Mouse (Mus musculus) kidney, postnatal 4 days (tissue): ENCODE results near the gene Flt4.

Experiments
- DNase-seq, 2 experiments: peaks; one replicate each; pipeline ENCODE4 v3.0.0; 2021; ENCODE audit warnings: mixed read lengths in 2 of 2

Gene Flt4

DNA sequence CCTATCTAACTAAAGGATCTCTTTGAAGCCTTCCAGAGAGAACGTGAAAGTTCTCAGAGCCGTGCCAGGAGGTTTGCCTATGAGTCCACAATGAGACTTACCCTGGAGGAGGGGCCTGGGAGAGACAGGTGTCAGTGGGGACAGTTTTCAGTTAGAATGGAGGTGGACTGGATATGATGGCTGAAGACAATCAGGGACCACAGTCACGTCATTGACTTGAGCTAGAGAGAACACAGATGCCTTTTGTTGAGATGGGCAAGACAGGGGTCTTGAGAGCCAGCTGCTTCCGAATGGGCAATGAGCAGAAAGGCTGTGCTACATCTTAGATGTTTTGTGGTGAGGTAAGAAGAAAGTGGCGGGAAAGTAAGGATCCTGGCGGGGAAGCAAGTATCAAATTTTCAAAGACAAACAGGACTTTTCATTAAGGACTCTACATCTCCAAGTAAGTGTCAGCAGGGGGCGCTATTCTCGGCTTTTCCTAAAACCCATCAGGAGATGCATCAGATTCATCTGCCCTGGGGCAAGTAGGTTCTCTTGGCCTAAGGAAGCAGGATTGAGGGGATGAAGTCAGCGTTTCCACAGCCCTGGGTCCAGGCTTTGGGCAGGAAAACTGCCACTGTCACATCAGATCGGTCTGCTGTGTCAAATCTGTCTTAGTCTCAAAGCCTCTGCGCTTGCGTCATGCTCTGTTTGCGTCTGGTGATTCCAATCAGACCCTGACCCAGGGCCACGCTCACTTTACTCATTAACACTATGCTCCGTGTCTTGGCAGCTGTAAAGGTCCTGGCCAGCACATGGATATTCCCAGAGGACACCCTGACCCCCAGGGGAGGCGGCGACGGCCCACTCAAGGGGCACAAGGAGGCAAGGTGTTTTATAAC lies 41.3 kb downstream of the Flt4 start:
- DNase-seq, result peak; percentile 52 to 68

- DNase-seq, result no peak
These were observed 42.1 kb downstream of the Flt4 start for GRCm38 (mm10) chr11:49650994-49651761.

DNA sequence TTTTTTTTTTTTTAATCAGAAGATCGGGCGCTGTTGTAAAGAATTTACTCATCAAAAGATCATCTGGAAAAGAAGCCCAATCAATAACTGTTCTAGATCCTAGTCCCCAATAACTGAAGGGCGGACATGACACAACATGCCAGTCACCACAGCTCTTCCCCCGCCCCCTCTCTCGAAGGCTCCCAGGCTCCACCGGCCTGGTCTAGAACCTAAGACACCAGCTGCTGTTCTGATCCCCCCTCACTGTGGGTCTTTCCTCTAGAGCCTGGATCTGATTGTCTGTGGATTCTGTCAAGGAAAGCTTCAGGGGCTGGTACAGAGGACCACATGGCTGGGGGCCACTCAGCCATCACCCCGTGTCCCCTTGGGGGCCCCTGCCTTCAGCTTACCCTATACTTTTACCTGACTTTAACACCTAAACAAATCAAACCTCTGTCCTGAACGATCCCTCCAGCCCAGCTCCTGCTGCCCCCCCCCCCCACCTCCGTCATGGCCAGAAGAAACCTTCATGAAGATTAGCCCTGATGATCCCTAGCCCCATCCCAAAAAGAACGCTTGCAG lies 42.8 kb downstream of the Flt4 start:
- no peak for DNase-seq

DNA sequence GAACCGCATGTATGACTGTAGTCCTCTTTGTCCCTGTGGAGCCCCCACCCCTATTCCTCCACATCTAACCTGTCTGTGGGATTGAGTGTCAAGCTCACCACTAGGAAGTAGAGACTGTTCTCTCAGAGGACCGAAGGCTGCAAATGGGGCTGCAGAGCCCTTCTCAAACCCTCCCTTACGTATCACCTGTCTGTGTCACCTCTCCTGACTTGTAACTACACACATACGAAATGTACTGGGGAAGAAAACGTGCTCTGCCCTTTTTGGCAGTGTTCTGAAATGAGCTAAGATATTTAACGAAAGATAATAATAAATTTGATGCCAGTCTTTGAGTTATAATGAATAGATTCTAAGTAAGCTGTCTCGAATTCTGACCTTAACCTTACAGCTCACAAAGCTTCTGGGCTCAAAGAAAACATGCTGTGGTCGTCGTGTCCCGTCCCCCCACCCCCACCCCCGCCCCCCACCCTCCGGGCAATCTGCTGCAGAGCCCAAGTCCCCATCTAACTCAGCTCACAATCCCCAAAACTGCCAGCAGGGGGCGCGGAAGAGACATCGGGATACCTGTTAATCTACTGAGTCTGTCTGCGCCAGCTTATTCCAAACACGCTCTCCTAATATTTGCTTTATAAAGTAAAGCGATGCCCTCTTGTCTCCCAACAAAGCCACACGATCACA lies 43.5 kb downstream of the Flt4 start:
- peak; percentile 92 to 93 for DNase-seq

DNA sequence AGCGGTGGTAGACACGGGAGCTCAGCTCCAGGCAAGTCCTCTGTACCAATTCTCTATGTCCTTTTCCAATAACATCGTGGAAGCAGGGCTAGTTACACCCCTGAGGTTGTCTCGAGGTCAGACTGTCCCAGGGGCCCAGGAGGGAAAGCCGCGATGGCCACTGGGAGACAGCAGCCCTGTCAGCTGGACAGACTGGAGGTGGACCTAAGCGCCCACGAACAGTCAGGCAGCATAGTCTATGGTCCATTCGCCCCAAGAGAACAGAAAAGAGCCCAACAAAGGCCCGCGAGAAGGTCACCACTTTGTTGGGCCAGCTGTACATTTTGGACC lies 44.0 kb downstream of the Flt4 start:
- DNase-seq, result peak in 1 of 2 experiments; percentile 32

GRCm38 (mm10) chr11:49654651-49655050 lies 45.6 kb downstream of the Flt4 start:
- DNase-seq, result no peak

GRCm38 (mm10) chr11:49655501-49655900 lies 46.4 kb downstream of the Flt4 start:
- no peak for DNase-seq

DNA sequence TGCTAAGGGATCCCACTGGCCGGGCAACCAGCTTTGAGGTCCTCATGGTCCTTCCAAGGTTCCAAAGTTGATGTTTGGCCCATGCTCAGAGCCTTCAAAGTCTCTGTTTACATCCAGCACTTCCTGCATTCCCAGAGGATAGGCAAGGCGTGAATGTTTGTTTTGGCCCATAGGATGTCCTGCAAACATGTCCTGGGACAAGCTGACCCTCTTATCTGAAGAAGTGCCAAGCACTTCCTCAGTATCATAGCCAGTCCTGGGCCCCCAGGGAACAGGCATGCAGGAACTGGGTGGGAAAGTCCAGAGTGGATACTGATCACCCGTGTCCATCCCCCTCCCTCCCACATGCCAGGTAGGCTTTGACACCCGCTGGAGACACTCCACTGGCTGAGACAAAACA lies 49.0 kb downstream of the Flt4 start:
- no peak for DNase-seq

- peak in 1 of 2 experiments; percentile 36 for DNase-seq
These were observed 49.9 kb downstream of the Flt4 start for GRCm38 (mm10) chr11:49658791-49659469.

GRCm38 (mm10) chr11:49659470-49659799 lies 50.4 kb downstream of the Flt4 start:
- DNase-seq, result no peak

GRCm38 (mm10) chr11:49662292-49662780 lies 53.3 kb downstream of the Flt4 start:
- DNase-seq, result no peak

GRCm38 (mm10) chr11:49663310-49663709 lies 54.2 kb downstream of the Flt4 start, which contains the start of gene Scgb3a1:
Gene Scgb3a1 (plus strand): TSS chr11:49663610.
- DNase-seq, result no peak

DNA sequence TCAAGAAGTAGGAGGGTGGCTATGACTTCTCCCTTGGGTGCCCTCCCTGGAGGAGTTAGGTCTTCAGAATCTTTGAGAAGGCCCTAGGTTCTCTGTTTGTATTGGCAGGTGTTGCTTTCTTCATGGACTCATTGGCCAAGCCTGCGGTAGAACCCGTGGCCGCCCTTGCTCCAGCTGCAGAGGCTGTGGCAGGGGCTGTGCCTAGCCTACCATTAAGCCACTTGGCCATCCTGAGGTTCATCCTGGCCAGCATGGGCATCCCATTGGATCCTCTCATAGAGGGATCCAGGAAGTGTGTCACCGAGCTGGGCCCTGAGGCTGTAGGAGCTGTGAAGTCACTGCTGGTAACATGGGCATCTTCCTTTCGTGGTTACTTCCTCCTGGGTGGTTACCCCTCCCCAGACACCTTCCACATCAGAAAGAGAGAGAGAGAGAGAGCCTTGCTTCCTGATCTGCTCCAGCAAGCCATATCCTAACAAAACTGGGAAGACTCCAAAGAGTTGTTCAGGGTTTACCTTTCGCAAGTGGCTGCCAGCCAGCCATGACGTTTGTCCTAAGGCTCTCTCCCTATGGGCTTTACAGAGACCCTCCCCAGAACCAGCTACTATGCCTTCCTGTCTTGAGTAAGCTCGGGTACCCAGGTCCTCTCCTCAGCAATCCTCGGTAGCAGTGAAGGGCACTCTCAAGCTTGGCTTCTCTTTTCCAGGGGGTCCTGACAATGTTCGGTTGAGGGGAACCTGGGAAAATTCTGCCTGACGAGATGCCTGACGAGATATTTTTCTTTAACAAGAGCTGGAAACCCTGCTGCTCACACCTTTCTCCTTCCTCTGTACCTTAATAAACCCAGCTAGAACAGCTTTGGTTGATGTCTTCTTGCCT lies 55.4 kb downstream of the Flt4 start:
- DNase-seq, result no peak

DNA sequence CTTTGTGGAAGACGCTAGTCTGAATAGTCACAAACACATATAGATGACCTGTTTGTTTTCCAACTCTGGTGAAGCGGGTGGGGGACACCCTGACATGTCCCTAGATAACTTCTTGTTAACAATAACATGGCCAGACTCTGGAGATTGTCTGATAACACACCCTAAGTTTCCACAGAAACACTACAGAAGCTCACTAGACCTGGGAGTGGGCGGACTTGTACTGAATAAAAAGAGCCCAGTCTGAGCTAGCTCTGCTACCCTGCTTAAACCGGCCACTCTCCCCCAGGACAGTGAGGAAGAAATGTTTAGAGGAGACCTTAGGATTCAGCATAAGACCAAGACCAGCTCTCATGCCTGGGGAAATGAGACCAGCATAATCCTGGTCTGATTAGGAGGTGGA lies 56.4 kb downstream of the Flt4 start:
- no peak for DNase-seq

DNA sequence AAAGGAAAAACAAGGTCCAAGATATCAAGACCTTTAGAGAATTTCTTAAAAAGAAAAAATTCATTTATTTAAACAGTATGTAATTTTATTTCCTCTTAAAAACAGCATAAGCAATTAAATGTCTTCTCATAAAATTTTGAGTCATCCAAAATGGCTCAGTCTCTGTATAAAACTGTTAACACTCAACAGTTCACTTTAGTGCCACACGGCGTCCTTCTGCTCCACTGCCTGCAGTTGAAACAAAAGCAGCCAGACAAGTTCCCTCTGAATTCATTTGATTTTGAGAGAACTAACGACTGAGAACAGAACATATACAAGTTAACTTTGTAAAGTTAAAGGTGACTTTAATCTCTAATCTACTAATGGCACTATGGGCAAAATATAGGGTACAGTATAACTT lies 64.4 kb downstream of the Flt4 start:
- DNase-seq, result no peak

DNA sequence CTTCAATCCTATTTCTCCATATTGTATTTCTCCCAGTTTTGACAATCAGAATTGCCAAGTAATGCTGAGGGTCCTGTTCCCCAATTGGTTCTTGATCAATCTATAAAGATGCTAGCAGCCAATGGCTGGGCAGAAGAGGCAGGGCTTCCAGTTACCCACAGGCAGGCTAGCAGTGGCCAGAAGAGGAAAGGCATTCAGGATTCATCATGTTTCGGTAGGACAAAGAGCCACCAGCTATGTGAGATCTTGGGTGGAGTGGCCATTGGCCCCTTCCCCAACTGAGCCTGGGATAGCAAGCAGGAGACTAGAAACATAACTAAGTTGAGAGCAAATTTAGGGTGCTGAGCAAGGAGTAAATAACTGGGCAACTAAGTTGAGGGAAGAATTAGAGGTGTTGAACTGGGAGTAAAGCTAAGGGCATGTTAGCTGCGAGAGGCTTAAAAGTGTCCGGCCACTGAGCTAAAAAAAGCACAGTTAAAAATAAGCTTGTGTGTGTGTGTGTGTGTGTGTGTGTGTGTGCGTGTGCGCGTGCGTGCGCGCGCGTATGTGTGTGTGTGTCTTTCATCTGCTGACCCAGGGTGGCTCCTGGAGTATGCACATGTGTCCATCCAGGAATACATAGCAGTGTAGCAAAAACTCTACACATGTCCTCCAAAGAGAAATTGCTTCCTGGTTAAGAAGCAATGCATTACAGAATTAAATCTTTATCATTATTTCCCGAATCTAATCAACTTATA lies 75.3 kb downstream of the Flt4 start:
- DNase-seq, result no peak

DNA sequence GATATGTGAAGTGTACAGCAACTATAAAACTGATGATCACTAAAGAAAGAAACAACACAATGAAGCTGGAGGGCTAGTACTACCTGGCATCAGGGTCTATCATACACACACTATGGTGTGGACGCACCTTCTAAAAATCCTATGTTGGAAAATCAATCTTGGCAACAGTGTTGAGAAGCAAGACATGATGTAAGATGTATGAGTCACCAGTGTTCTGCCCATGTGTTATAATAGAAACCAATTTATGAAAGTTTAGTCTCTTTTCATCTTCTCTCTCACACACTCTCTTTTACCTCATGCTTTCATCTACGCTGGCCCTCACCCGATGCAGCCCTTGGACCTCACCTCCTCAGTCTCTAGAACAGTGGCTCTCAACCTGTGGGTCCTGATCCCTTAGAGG lies 86.0 kb downstream of the Flt4 start:
- no peak for DNase-seq

DNA sequence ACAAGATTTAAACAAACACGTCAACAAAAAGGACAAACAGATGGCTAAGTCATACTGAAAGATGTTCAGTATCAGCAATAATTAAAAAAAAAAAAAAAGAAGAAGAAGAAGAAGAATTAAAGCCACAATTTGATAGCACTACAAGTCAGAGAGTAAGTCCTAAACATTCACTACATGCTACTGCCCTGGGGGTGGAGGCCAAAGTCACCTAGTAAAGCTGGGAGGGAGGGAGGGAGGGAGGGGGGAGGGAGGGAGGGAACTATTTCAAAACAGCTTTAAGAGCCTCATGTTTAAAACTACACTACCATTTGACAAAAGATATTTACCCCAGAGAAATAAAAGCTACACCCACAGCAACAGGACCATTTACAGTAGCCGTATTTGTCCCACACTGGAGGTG lies 86.6 kb downstream of the Flt4 start:
- no peak for DNase-seq

- DNase-seq, result no peak
These were observed 87.4 kb downstream of the Flt4 start for GRCm38 (mm10) chr11:49696472-49696871.

GRCm38 (mm10) chr11:49697779-49698178 lies 88.7 kb downstream of the Flt4 start:
- no peak for DNase-seq

GRCm38 (mm10) chr11:49699079-49699478 lies 90.0 kb downstream of the Flt4 start:
- no peak for DNase-seq
